Mouse (Mus musculus) heart, embryonic 16.5 days (tissue): ENCODE measurements around the gene Pih1h3b. TPM values are rescaled to one million over a fixed set of nuclear protein-coding genes. Genes with fewer than 3 reads are reported as not detected.

ENCODE experiments used
- ATAC-seq: fragments of 200-750 bp; cut with Nextera tagmentation; replicated peaks from 2 replicates; pipeline ENCODE4 v1.8.0; 2017; ENCODE audit warnings: moderate number of reproducible peaks; ENCODE audit not compliant: insufficient read depth, low FRiP score; ENCODE audit errors: extremely low read depth
- H3K27ac ChIP-seq: fragments of 300-500 bp; sonication (generic); 2 replicates; pipeline ENCODE4 v1.5.1; 2014; ENCODE audit warnings: mild to moderate bottlenecking, low read length, control low read depth, moderate library complexity
- H3K27me3 ChIP-seq: fragments of 300-500 bp; sonication (generic); 2 replicates; pipeline ENCODE4 v1.6.1; 2014; ENCODE audit warnings: low read length, mixed read lengths; ENCODE audit not compliant: control insufficient read depth, insufficient read depth
- H3K36me3 ChIP-seq: fragments of 300-500 bp; sonication (generic); 2 replicates; pipeline ENCODE4 v1.6.1; 2014; ENCODE audit not compliant: control insufficient read depth, insufficient read depth
- H3K4me1 ChIP-seq: fragments of 300-500 bp; sonication (generic); 2 replicates; pipeline ENCODE4 v1.6.1; 2014; ENCODE audit warnings: low read length, mixed read lengths; ENCODE audit not compliant: control insufficient read depth, insufficient read depth
- H3K4me2 ChIP-seq: fragments of 300-500 bp; sonication (generic); 2 replicates; pipeline ENCODE4 v1.6.1; 2014; ENCODE audit warnings: low read depth, mild to moderate bottlenecking, control low read depth, low read length
- H3K4me3 ChIP-seq: fragments of 300-500 bp; sonication (generic); 2 replicates; pipeline ENCODE4 v1.5.1; 2014; ENCODE audit warnings: mild to moderate bottlenecking, control low read depth, low read length
- H3K9ac ChIP-seq: fragments of 300-500 bp; sonication (generic); 2 replicates; pipeline ENCODE4 v1.6.1; 2014; ENCODE audit warnings: low read length, control low read depth
- H3K9me3 ChIP-seq: fragments of 300-500 bp; sonication (generic); replicated peaks from 2 replicates; pipeline ENCODE4 v1.6.1; 2016; ENCODE audit warnings: low read length; ENCODE audit not compliant: control insufficient read depth
- WGBS: fragments of 180-500 bp; shearing (Covaris S2); extraction: QIAGEN DNeasy Blood & Tissue Kit; methylation state at CpG from one replicate; pipeline ENCODE4 v1.1.7; 2014; 5-methylcytosine and 5-hydroxymethylcytosine counted together
- polyA plus RNA-seq: library from polyadenylated mRNA; unstranded; fragments of >200 nt; fragmentation: Nextera tagmentation; extraction: Ambion mirVana; gene quantifications from 2 replicates; pipeline ENCODE4 v1.2.1, GENCODE M21; 2015

Pih1h3b gene
- not detected in 2 replicates for polyA plus RNA-seq

- peak; percentile 72 for ATAC-seq
- no peak within 1 kb of the TSS for H3K9ac ChIP-seq
- peak within 1 kb of the TSS; percentile 66 for H3K4me2 ChIP-seq
- H3K27ac ChIP-seq, result no peak within 1 kb of the TSS
- H3K9me3 ChIP-seq, result peaks cover 13% of the 10 kb centered on the region
- H3K36me3 ChIP-seq, result no peaks in the 10 kb centered on the region
- H3K4me1 ChIP-seq, result no peaks in the 10 kb centered on the region
- 21% methylated on average over 64 of the region's 64 CpGs for WGBS
- H3K27me3 ChIP-seq, result peaks cover 12% of the 10 kb centered on the region
- peak within 1 kb of the TSS; percentile 52 for H3K4me3 ChIP-seq
Observed at GRCm38 (mm10) chrX:140062135-140062975, at the start of gene Pih1h3b, which contains the start of gene Nup62cl. Gene Pih1h3b, plus strand, starts transcription at chrX:140062879. Gene Nup62cl, minus strand, starts transcription at chrX:140062712.

GRCm38 (mm10) chrX:140060886-140061874 lies 1.5 kb upstream of the Pih1h3b start:
- no peak overlapping the region for H3K27ac ChIP-seq
- H3K9me3 ChIP-seq, result peaks cover 13% of the 10 kb centered on the region
- H3K36me3 ChIP-seq, result no peaks in the 10 kb centered on the region
- H3K4me3 ChIP-seq, result peak overlapping the region; percentile 52
- H3K4me2 ChIP-seq, result peak overlapping the region; percentile 66
- peaks cover 12% of the 10 kb centered on the region for H3K27me3 ChIP-seq
- WGBS, result 17% methylated on average over 86 of the region's 90 CpGs
- H3K4me1 ChIP-seq, result no peaks in the 10 kb centered on the region
- no peak for ATAC-seq
- no peak overlapping the region for H3K9ac ChIP-seq

GRCm38 (mm10) chrX:140082535-140082934 lies 19.9 kb downstream of the Pih1h3b start:
- Histone ChIP-seq H3K27me3 (no peaks in the 10 kb centered on the region), H3K27ac (no peak overlapping the region), H3K9me3 (no peaks in the 10 kb centered on the region), H3K4me2 (no peak overlapping the region), H3K9ac (no peak overlapping the region), H3K4me3 (no peak overlapping the region), H3K4me1 (no peaks in the 10 kb centered on the region), H3K36me3 (no peaks in the 10 kb centered on the region)
- 90% methylated on average over 2 of the region's 2 CpGs for WGBS
- ATAC-seq, result no peak

- no peaks in the 10 kb centered on the region for H3K36me3 ChIP-seq
- H3K27ac ChIP-seq, result no peak overlapping the region
- H3K4me1 ChIP-seq, result no peaks in the 10 kb centered on the region
- no peak overlapping the region for H3K9ac ChIP-seq
- H3K27me3 ChIP-seq, result no peaks in the 10 kb centered on the region
- no peak overlapping the region for H3K4me3 ChIP-seq
- WGBS, result 73% methylated on average over 2 of the region's 2 CpGs
- no peaks in the 10 kb centered on the region for H3K9me3 ChIP-seq
- ATAC-seq, result no peak
- H3K4me2 ChIP-seq, result no peak overlapping the region
Observed at GRCm38 (mm10) chrX:140094066-140094465, 31.4 kb downstream of the Pih1h3b start.

Other genes starting within 250 kb of the Pih1h3b start
- 17.1 and 17.2 TPM in 2 replicates for gene Morc4, start 191.2 kb upstream of the Pih1h3b start, polyA plus RNA-seq
- 4.1 and 4.2 TPM in 2 replicates for gene Rbm41, start 64.3 kb upstream of the Pih1h3b start, polyA plus RNA-seq
- gene Nup62cl, start 167 bp upstream of the Pih1h3b start, polyA plus RNA-seq, result 0.79 and 1.1 TPM in 2 replicates